Mouse (Mus musculus) liver, embryonic 14.5 days (tissue): ENCODE measurements at regions not wholly inside any gene's neighbourhood (a gene's known extent, or its start where the extent isn't known, plus 50 kb on each side); places are given as distances from the start of the nearest gene placed in this dataset.

ENCODE experiments used
- ATAC-seq: fragments of 200-750 bp; cut with Nextera tagmentation; 2 replicates; pipeline ENCODE4 v1.8.0; 2017; ENCODE audit warnings: moderate number of reproducible peaks, mild to moderate bottlenecking, moderate library complexity; ENCODE audit not compliant: insufficient read depth
- DNase-seq, 3 experiments: peaks; one replicate each; pipeline ENCODE4 v3.0.0-alpha.2; 2012 to 2013; ENCODE audit warnings: low read depth in 3 of 3, low spot score in 3 of 3
- H3K27ac ChIP-seq: fragments of 300-500 bp; sonication (generic); 2 replicates; pipeline ENCODE4 v1.5.1; 2014; ENCODE audit warnings: moderate library complexity, mild to moderate bottlenecking, control low read depth, inconsistent platforms
- H3K27me3 ChIP-seq: fragments of 300-500 bp; sonication (generic); 2 replicates; pipeline ENCODE4 v1.6.1; 2014; ENCODE audit warnings: mild to moderate bottlenecking, low read length, moderate library complexity; ENCODE audit not compliant: control insufficient read depth, insufficient read depth
- H3K36me3 ChIP-seq: fragments of 300-500 bp; sonication (generic); replicated peaks from 2 replicates; pipeline ENCODE4 v1.6.1; 2014; ENCODE audit warnings: low read depth; ENCODE audit not compliant: control insufficient read depth, insufficient read depth
- H3K4me1 ChIP-seq, 2 experiments: fragments of 200-500 bp in 1 of 2; fragments of 300-500 bp in 1 of 2; sonication (generic) in 1 of 2; replicated peaks; 2 replicates each; pipeline ENCODE4 v1.6.1; 2012 to 2014; ENCODE audit warnings: antibody characterized with exemption in 1 of 2, inconsistent platforms in 1 of 2, low read length in 1 of 2; ENCODE audit not compliant: control insufficient read depth in 2 of 2, insufficient read depth in 2 of 2
- H3K4me2 ChIP-seq: fragments of 300-500 bp; sonication (generic); 2 replicates; pipeline ENCODE4 v1.6.1; 2014; ENCODE audit warnings: low read depth, mild to moderate bottlenecking, control low read depth, moderate library complexity
- H3K4me3 ChIP-seq, 2 experiments: fragments of 200-500 bp in 1 of 2; fragments of 300-500 bp in 1 of 2; sonication (generic) in 1 of 2; 2 replicates each; pipeline ENCODE4 v1.5.1; 2012 to 2014; ENCODE audit warnings: low read depth in 2 of 2, low read length in 2 of 2, mild to moderate bottlenecking in 2 of 2, control low read depth in 1 of 2, inconsistent platforms in 1 of 2, moderate library complexity in 1 of 2; ENCODE audit not compliant: insufficient read depth in 1 of 2
- H3K9ac ChIP-seq: fragments of 300-500 bp; sonication (generic); replicated peaks from 2 replicates; pipeline ENCODE4 v1.6.1; 2014; ENCODE audit warnings: mild to moderate bottlenecking, control low read depth, moderate library complexity
- H3K9me3 ChIP-seq: fragments of 300-500 bp; sonication (generic); 2 replicates; pipeline ENCODE4 v1.6.1; 2016; ENCODE audit warnings: low read length, mixed read lengths; ENCODE audit not compliant: control insufficient read depth
- CTCF ChIP-seq: IDR thresholded peaks from 2 replicates; pipeline ENCODE4 v1.5.1; 2016; ENCODE audit warnings: antibody characterized with exemption, low read depth, control low read depth
- EP300 ChIP-seq: IDR thresholded peaks from 2 replicates; pipeline ENCODE4 v1.6.1; 2016; ENCODE audit warnings: antibody characterized with exemption, low read depth
- WGBS: fragments of 180-500 bp; shearing (Covaris S2); extraction: QIAGEN DNeasy Blood & Tissue Kit; methylation state at CpG from one replicate; pipeline ENCODE4 v1.1.7; 2014; ENCODE audit not compliant: insufficient replicate concordance; 5-methylcytosine and 5-hydroxymethylcytosine counted together

DNA sequence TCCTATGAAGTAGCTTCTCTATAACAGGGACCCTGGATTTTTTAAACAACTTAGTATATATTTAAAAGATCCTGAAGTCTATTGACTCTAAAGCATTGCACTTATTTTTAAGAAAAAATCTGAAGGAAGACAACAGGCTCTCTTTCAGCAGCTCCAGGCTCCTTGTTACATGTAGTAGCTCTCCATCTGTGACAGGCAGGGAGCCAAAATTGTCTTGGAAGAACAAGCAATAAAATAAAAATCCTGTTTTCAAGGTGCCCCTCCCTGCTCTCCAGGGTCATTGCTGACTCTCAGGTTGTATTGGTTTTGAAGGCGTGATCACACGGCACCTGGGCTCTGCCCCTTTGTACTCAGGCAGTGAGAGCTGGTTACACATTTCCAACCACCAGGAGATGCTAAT is 397.1 kb downstream of the Gpat3 start:
- WGBS = 71% methylated on average over 2 of the region's 2 CpGs

DNA sequence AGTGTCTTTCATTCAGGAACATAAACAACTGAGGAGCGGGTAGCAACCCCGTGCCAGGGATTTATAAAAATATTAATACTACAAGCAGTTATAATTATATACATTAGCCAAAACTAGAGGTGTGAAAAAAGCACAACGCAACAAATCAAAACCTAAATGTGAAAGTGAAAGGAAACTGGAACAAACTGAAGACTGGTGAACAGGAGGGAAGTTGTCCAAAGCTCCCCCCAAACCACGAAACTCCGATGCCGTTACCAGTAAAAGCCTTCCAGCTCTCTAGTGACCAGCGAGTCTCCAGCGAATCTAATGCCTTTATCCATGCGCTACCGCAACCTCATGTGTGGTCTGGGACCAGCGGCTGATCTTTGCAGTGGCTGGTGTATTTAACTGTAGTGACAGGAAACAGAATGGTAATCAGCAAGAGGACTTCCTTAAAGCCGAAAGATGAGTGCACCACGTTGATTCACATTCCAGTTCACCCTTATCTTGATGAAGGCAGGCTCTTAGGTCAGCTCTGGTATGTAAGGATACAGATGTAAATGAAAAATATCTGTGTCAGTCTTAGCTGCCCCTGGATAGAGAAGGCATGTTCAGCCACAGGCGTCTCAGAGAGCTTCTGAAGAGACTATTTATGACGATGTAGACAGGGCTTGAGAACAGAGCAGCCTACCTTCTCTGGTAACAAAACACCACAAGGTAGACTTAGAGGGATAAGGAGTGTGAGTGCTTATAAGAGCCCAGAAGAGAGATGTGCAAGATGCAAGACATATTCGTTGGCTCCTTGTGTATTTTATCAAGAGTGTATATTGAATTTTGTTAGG is 394.0 kb downstream of the Gpat3 start:
- Histone ChIP-seq H3K9me3 (no peaks in the 10 kb centered on the region), H3K27ac (no peak overlapping the region), H3K9ac (no peak overlapping the region), H3K4me1 (no peaks in the 10 kb centered on the region), H3K4me2 (0 out of 2 replicates have a peak overlapping the region, but pooled peaks have one; percentile 13), H3K27me3 (no peaks in the 10 kb centered on the region), H3K36me3 (no peaks in the 10 kb centered on the region), H3K4me3 (peak overlapping the region; percentile 25 to 44; a peak in 3 of 4 replicates)
- DNase-seq = no peak
- WGBS = 26% methylated on average over 16 of the region's 16 CpGs
- no peak for ATAC-seq
- TF ChIP-seq CTCF (no peak), EP300 (no peak)

More for the DNA sequence above, 397.1 kb downstream of the Gpat3 start:
- H3K27ac ChIP-seq = no peak overlapping the region
- ATAC-seq (no peak), DNase-seq (no peak)
- H3K36me3 ChIP-seq = no peaks in the 10 kb centered on the region
- H3K4me3 ChIP-seq = no peak overlapping the region
- H3K4me2 ChIP-seq = no peak overlapping the region
- H3K9ac ChIP-seq = no peak overlapping the region
- no peaks in the 10 kb centered on the region for H3K4me1 ChIP-seq
- no peaks in the 10 kb centered on the region for H3K27me3 ChIP-seq
- no peaks in the 10 kb centered on the region for H3K9me3 ChIP-seq
- TF ChIP-seq CTCF (no peak), EP300 (no peak)

DNA sequence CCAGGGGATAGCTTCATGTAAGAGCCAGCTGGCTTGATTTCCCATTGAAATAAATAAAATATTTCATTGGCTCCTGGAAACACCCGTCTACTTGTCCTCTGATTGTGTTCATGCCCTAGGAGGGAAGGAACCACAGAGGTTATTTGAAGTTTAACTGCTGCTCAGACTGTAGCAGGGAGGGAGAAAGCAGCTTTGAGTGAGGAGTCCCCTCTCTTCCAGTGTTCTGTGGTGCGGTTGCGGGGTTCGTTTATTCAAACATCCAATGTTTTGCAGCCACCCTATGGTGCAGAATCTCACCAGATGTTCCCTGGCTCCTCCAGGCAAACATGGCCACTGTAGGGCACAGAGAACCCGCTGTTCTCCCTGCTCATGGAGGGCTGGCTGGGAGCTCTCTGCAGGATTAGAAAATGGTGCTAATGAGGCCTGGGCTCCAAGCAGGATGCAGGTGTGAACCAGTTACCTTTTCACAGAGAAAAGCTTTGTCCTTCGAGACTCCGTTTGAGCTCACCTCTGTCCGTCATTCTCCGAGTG is 390.7 kb downstream of the Gpat3 start:
- Histone ChIP-seq H3K4me1 (no peaks in the 10 kb centered on the region), H3K9ac (no peak overlapping the region), H3K4me3 (no peak overlapping the region), H3K36me3 (no peaks in the 10 kb centered on the region), H3K27me3 (no peaks in the 10 kb centered on the region), H3K27ac (no peak overlapping the region), H3K4me2 (no peak overlapping the region), H3K9me3 (no peaks in the 10 kb centered on the region)
- ATAC-seq (no peak), DNase-seq (no peak)
- 64% methylated on average over 9 of the region's 9 CpGs for WGBS
- TF ChIP-seq CTCF = no peak
- TF ChIP-seq EP300 = no peak

DNA sequence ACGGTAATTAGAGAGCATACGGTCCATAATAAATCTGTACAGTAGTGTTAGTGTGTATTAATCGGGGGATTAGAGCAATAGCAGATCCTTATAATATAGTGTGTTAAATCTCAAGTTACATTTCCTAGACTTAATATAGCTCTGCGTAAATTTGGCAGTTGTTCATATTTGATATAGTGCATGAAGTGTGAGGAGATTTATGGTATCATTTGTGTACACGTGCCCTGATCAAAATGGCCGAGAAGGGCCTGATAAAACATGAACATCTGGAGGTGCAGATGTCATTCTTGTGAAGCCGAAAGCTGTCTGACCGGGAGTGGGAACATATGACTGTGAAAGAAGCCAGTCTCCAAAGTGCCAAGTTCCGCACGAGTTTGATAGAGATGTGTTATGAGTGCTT is 376.9 kb downstream of the Gpat3 start:
- Histone ChIP-seq H3K9ac (no peak overlapping the region), H3K4me1 (no peaks in the 10 kb centered on the region), H3K27me3 (no peaks in the 10 kb centered on the region), H3K4me3 (no peak overlapping the region), H3K4me2 (no peak overlapping the region), H3K9me3 (no peaks in the 10 kb centered on the region), H3K27ac (no peak overlapping the region), H3K36me3 (no peaks in the 10 kb centered on the region)
- TF ChIP-seq CTCF = no peak
- no peak for TF ChIP-seq EP300
- WGBS = 74% methylated on average over 10 of the region's 10 CpGs
- ATAC-seq = no peak
- DNase-seq = no peak

- H3K36me3 ChIP-seq = no peaks in the 10 kb centered on the region
- no peak overlapping the region for H3K4me3 ChIP-seq
- TF ChIP-seq CTCF = no peak
- no peak for TF ChIP-seq EP300
- no peak overlapping the region for H3K4me2 ChIP-seq
- WGBS = 62% methylated on average over 3 of the region's 3 CpGs
- ATAC-seq = no peak
- H3K27me3 ChIP-seq = no peaks in the 10 kb centered on the region
- no peaks in the 10 kb centered on the region for H3K4me1 ChIP-seq
- H3K9ac ChIP-seq = no peak overlapping the region
- no peaks in the 10 kb centered on the region for H3K9me3 ChIP-seq
- no peak overlapping the region for H3K27ac ChIP-seq
- no peak for DNase-seq
Measured at GRCm38 (mm10) chr5:101218082-101218481, 372.6 kb downstream of the Gpat3 start.
